Mouse (Mus musculus) layer of hippocampus, adult 9-11 months (tissue): ENCODE measurements at regions not wholly inside any gene's neighbourhood (a gene's known extent, or its start where the extent isn't known, plus 50 kb on each side); places are given as distances from the start of the nearest gene placed in this dataset.
A peak's percentile ranks its signal among the peaks of the same experiment; 100 is the strongest.

ENCODE experiments used
- DNase-seq: peaks from one replicate; pipeline ENCODE4 v3.0.0; 2022

DNA sequence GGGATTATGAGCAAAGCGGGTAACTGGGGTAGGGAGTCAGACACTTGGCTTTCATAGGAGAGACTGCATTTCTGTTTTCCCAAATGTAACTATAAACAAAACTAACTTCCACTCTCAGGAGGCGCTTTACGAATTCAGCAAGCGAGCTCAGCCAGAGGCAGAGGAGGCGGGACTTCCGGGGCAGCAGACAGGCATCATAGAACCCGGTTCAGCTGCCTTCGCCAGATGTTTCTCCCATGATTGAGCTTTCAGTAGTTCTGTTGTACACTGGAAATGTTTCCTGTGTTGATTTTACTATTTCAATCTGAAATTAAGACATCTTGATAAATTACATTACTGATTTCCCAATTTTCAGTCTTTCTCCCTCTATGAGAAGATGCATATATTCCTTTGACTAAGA, 92.9 kb downstream of the Zfp365 start:
- no peak for DNase-seq

DNA sequence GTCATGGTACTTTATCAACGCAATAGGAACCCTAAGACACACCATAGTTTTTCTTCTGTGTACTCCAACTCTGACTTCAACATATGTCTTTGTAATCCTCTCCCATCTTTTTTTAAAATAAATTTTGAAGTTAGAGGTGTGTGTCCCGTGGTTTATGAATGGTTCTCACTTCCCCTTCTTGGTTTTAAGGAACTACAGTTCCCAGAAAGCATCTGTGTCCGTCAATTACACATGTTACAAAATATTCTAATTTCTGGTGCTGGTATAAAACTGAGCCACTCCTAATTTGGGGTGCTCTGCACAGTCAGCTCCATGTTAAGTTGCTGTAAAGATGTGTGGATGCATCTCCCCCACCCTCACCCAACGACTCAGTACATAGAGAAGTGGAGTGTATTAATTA, 98.6 kb downstream of the Zfp365 start:
- no peak for DNase-seq

DNA sequence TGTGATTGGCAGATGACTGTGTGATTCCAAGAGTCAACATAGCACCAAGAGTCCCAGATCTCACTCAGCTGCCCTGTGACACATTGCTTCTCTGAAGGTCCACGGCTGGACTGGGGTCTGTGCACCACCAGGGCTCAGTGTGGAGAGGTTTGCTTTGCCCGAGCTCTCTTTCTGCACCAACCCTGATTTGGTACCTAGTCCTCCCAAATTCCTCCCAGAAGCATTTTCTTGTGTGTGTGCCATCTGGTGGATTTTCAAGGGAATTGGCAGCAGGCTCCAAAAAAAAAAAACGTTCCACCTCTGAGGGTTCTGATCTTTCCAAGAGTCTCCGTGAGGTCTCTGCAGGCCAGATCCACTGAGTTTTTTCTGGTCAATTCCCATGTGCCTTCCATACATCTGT, 107.3 kb downstream of the Zfp365 start:
- no peak for DNase-seq

DNA sequence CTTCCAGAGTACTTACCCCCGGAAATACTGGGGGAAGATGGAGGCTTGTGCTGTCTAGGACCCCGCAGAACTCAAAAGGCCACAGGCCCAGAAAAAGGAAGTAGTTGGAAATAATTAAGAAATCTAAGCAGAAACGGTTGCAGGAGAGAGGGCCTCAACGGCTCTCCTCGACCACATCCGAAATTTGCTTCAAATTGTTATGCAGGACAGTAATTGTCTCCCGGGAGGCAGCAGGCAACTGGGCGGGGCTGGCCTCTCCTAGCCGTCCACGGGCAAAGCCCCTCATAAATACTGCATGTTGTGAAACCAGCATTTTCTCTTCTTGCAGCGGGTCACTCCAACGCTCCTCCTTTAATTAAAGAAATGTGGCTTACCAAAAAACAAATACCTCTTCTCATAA, 107.8 kb downstream of the Zfp365 start:
- no peak for DNase-seq

- DNase-seq, result no peak
Observed at GRCm38 (mm10) chr10:67802156-67802555, 110.3 kb downstream of the Zfp365 start.

GRCm38 (mm10) chr10:67801619-67802018, 110.8 kb downstream of the Zfp365 start:
- DNase-seq, result no peak

- DNase-seq, result no peak
Observed at GRCm38 (mm10) chr10:67798991-67799390, 113.5 kb downstream of the Zfp365 start.

- DNase-seq, result no peak
Observed at GRCm38 (mm10) chr10:67793206-67793605, 119.3 kb downstream of the Zfp365 start.

DNA sequence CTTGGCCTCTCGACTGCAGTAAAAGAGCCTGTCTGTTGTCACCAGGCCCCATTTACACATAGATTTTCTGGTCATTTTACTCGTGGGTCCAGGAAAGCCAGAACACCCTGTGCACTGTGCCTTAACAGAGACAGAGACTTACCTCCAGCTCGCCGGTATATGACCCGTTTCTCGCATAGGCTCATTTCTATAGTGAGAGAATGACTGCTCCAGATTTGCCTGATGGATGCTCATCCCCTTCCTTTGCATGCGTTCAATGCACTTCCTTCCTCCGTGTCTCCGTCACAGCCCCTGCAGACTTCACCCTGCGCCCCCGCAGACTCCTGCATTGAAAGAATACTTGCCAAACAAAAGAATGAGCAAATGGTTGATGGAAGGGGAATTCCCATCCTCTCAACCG, 122.8 kb downstream of the Zfp365 start:
- no peak for DNase-seq

DNA sequence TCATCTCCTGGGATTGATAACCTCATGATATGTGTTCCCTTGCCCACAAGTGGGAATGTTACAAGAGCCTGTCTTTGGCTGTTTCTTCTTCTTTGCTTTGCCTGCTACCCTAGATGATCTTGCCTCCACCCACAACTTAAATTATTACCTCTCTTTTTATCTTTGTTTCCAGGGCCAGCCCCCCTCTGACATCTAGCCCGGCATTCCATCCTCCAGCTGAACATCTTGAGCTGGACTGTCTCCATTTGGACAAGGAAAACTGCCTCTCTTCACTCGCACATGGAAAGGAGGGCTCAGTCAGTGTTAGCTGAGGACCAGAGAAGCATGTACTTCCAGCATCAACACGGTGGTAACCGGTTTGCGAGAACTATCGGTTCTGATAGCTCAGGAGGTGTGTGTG, 124.3 kb downstream of the Zfp365 start:
- no peak for DNase-seq

- DNase-seq, result no peak
Observed at GRCm38 (mm10) chr10:67785563-67785962, 126.9 kb downstream of the Zfp365 start.

DNA sequence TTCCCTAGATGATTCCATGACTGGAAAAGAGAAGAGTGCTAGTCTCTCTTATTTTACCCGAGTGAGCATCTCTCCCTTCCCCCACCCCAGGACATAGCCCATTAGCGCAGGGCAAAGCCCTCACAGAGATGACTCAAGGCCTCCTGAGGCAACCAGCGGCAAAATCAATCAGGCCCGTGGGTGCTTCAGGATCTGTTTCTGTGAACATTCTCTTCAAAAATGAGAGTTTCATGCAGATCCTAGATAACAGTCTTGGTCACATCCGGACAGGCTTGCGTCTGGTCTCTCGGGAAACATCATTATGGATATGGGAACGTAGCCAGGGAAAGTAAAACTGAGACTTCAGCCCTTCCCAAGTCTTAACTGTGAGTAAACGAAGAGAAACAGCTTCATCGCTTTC, 134.1 kb downstream of the Zfp365 start:
- DNase-seq, result no peak

GRCm38 (mm10) chr10:67777721-67778120, 134.7 kb downstream of the Zfp365 start:
- no peak for DNase-seq

DNA sequence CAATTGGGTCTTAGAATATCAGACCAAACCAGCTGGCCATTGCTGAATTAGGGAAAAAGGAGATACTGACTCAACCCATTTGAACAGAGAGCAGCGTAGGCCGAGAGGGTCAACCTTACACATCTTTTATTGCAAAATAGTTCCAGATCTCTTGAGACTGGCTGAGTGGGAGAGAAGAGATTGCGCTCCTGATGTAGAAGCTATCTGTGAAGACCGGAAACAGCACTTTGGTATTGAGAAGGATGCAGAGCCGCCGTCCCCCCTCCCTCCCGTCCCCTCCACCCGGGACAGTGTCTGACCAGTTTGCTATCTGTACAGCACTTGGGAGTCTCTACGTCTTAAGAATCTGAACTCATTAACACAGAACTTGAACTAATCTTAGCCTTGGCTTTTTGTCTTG, 135.6 kb downstream of the Zfp365 start:
- no peak for DNase-seq

DNA sequence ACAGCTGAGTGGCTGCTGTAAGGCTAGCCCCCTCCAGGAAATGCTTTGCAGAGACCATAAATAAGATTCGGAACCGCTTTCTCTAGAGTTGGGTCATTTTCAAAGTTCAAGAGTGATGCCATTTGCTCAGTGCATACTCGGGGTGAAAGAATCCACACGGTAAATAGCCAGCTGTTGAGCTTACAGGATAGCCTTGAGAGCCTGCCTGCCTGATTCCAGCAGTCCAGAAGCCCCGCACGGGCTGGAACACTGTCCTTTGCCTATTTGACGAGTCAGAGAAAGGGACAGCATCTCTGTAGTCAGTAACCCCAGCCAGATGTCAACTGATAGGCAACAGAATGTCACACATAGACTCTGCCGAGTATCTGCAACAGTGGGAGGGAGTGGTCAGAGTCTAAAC, 140.7 kb downstream of the Zfp365 start:
- no peak for DNase-seq

DNA sequence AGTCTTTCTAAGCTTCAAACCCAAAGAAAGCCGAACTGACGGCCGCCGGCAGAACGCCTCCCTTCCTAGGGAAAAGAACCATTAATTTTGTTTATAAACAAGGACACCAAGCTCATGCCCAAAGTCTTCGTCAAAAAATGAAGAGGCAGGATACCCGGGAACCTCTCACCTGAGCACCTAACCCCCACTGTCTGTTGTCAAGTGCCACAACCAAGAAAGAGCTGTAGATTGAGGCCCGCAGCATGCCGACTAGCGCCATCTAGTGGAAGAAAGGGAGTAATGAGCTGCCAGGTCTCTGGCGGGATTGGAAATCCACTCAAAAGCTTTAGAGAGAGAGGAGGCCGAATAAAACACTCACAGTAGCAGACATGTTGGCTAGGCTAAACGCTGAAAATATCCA, 146.4 kb downstream of the Zfp365 start:
- no peak for DNase-seq

DNA sequence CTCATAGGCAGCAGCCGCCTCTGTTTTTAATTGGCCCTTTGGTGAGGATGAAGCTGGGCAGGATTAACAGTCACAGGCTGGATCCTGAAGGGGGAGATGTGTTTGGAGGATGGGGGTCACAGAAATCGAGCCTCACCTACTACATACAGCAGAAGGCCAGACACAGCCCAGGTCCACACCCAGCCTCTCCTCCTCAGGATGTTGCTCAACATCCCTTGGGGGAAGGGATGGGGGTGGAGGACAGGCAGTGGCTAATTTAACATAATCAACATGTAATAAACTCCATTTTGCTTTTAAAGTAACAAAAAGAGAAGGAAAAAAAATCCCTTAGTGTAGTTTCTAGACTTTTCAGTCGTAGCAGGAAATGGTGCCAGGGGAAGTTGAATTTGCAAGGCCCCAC, 152.0 kb downstream of the Zfp365 start:
- DNase-seq, result no peak

- DNase-seq, result no peak
Observed at GRCm38 (mm10) chr10:67748121-67748520, 164.3 kb downstream of the Zfp365 start.

DNA sequence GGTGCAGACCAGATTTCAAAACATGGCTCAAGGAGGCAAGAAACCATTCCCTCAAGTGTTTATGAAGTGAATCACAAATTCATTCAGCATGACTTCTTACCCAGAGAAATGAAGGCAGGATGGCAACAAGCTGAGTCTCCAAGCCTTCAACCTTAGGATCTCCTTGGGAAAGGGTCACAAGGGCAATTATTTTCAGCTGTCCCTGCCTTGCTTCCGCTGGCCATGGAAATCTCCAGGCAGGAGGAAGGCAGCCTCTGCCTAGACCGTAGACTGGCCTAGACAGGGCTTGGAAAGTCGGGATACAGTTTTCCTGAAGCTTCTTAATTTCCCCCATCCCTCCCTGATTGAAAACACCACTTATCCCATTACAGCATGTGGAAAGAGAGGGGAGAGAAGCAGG, 165.0 kb downstream of the Zfp365 start:
- DNase-seq, result no peak

DNA sequence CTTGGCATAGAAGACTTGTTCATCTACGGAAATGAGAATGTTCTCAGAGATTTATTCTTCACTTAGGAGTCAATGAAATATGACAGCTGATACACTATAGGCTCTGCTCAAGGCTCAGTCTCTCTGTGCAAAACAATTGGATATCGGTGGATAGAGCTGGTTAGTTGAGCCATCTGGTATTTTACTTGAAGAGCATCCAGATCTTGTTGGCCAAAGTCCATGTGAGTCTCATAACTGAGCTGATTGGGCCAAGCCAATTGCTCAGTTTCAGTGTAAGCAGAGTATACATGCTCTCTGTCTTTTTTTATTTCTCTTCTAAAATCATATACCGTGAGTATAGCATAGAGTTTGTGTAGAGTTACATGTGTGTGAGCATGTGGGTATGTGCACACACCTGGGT, 166.3 kb downstream of the Zfp365 start:
- DNase-seq, result peak; percentile 67

- DNase-seq, result no peak
Observed at GRCm38 (mm10) chr10:67743561-67743960, 168.9 kb downstream of the Zfp365 start.

GRCm38 (mm10) chr10:67742824-67743223, 169.6 kb downstream of the Zfp365 start:
- DNase-seq, result no peak

- no peak for DNase-seq
Observed at GRCm38 (mm10) chr10:67742305-67742704, 170.2 kb downstream of the Zfp365 start.

GRCm38 (mm10) chr10:67739199-67739598, 173.3 kb downstream of the Zfp365 start:
- DNase-seq, result no peak

- DNase-seq, result no peak
Observed at GRCm38 (mm10) chr10:67736636-67737035, 175.8 kb downstream of the Zfp365 start.

GRCm38 (mm10) chr10:67731577-67731976, 180.9 kb downstream of the Zfp365 start:
- no peak for DNase-seq
